Mouse (Mus musculus): ENCODE data around the gene Spen. TPM values are rescaled to one million over a fixed set of nuclear protein-coding genes. Genes with fewer than 3 reads are reported as not detected.

Spen gene
- polyA plus RNA-seq, 1 experiment, result 9.1 TPM

GRCm38 (mm10) chr4:141430997-141431396 lies 107.4 kb downstream of the Spen start:
- DNase-seq (ENCODE audit: low read depth, low spot score), result peak; percentile 46
- 35% methylated on average over 9 of the region's 9 CpGs for WGBS

- 59% methylated on average over 9 of the region's 9 CpGs for WGBS
Measured at GRCm38 (mm10) chr4:141429847-141430246, 108.5 kb downstream of the Spen start.

GRCm38 (mm10) chr4:141429381-141429780 lies 109.0 kb downstream of the Spen start:
- no peak for DNase-seq (ENCODE audit: low read depth, low spot score)
- 75% methylated on average over 6 of the region's 6 CpGs for WGBS

More at GRCm38 (mm10) chr4:141429847-141430246, 108.5 kb downstream of the Spen start:
- no peak for DNase-seq (ENCODE audit: low read depth, low spot score)

- DNase-seq (ENCODE audit: low read depth, low spot score), result no peak
- 92% methylated on average over 13 of the region's 13 CpGs for WGBS
Measured at GRCm38 (mm10) chr4:141427921-141428320, 110.5 kb downstream of the Spen start.

GRCm38 (mm10) chr4:141426796-141427745 lies 111.3 kb downstream of the Spen start:
- WGBS, result 68% methylated on average over 10 of the region's 10 CpGs
- no peak for DNase-seq (ENCODE audit: low read depth, low spot score)

- 6% methylated on average over 36 of the region's 36 CpGs for WGBS
- no peak for DNase-seq (ENCODE audit: low read depth, low spot score)
Measured at GRCm38 (mm10) chr4:141425484-141426479, 112.6 kb downstream of the Spen start.

- WGBS, result 92% methylated on average over 13 of the region's 13 CpGs
- DNase-seq (ENCODE audit: low read depth, low spot score), result no peak
Measured at GRCm38 (mm10) chr4:141423691-141424431, 114.5 kb downstream of the Spen start.

GRCm38 (mm10) chr4:141423288-141423687 lies 115.1 kb downstream of the Spen start:
- WGBS, result 64% methylated on average over 5 of the region's 5 CpGs

GRCm38 (mm10) chr4:141422841-141423240 lies 115.6 kb downstream of the Spen start:
- no peak for DNase-seq (ENCODE audit: low read depth, low spot score)
- 70% methylated on average over 5 of the region's 5 CpGs for WGBS

More at GRCm38 (mm10) chr4:141423288-141423687, 115.1 kb downstream of the Spen start:
- no peak for DNase-seq (ENCODE audit: low read depth, low spot score)

GRCm38 (mm10) chr4:141421423-141421822 lies 117.0 kb downstream of the Spen start:
- 57% methylated on average over 14 of the region's 14 CpGs for WGBS

GRCm38 (mm10) chr4:141420886-141421285 lies 117.5 kb downstream of the Spen start:
- WGBS, result 50% methylated on average over 9 of the region's 9 CpGs
- DNase-seq (ENCODE audit: low read depth, low spot score), result no peak

More at GRCm38 (mm10) chr4:141421423-141421822, 117.0 kb downstream of the Spen start:
- DNase-seq (ENCODE audit: low read depth, low spot score), result no peak

GRCm38 (mm10) chr4:141420192-141420829 lies 118.1 kb downstream of the Spen start, which contains the start of gene Hspb7:
Gene Hspb7, plus strand, starts transcription at chr4:141420779.
- DNase-seq (ENCODE audit: low read depth, low spot score), result no peak
- 57% methylated on average over 9 of the region's 9 CpGs for WGBS

- no peak for DNase-seq (ENCODE audit: low read depth, low spot score)
- WGBS, result 55% methylated on average over 27 of the region's 27 CpGs
Measured at GRCm38 (mm10) chr4:141419398-141420191, 118.8 kb downstream of the Spen start.

Other genes starting within 250 kb of the Spen start
- 22.6 and 46.0 TPM in 2 replicates for gene Epha2, start 237.4 kb downstream of the Spen start, polyA plus RNA-seq (2012; rRNA removed)
- gene Fam131c, start 170.4 kb downstream of the Spen start, polyA plus RNA-seq (2012; rRNA removed), result 0.56 and 0.91 TPM in 2 replicates
- gene Clcnka, start 139.9 kb downstream of the Spen start, polyA plus RNA-seq (2012; rRNA removed), result not detected in 2 replicates
- gene Clcnkb, start 122.6 kb downstream of the Spen start, polyA plus RNA-seq (2012; rRNA removed), result not detected in 2 replicates
- 10.3 and 11.3 TPM in 2 replicates for gene Hspb7, start 117.8 kb downstream of the Spen start, polyA plus RNA-seq (2012; rRNA removed)
- 0.12 and 0.55 TPM in 2 replicates for gene Srarp, start 102.5 kb downstream of the Spen start, polyA plus RNA-seq (2012; rRNA removed)
- gene Zbtb17, start 93.9 kb downstream of the Spen start, polyA plus RNA-seq (2012; rRNA removed), result 31.9 and 33.2 TPM in 2 replicates
- gene Fblim1, start 67.5 kb upstream of the Spen start, polyA plus RNA-seq (2012; rRNA removed), result 68.0 and 133 TPM in 2 replicates
- 37.3 and 60.7 TPM in 2 replicates for gene Tmem82, start 80.0 kb upstream of the Spen start, polyA plus RNA-seq (2012; rRNA removed)
- 7.4 and 16.4 TPM in 2 replicates for gene Slc25a34, start 85.2 kb upstream of the Spen start, polyA plus RNA-seq (2012; rRNA removed)
- gene Plekhm2, start 126.3 kb upstream of the Spen start, polyA plus RNA-seq (2012; rRNA removed), result 11.7 and 16.7 TPM in 2 replicates
- gene Rsc1a1, start 147.0 kb upstream of the Spen start, polyA plus RNA-seq (2012; rRNA removed), result 13.5 and 19.5 TPM in 2 replicates
- gene Ddi2, start 184.8 kb upstream of the Spen start, polyA plus RNA-seq (2012; rRNA removed), result 12.1 and 22.2 TPM in 2 replicates
- gene Agmat, start 208.1 kb upstream of the Spen start, polyA plus RNA-seq (2012; rRNA removed), result 9.9 and 16.9 TPM in 2 replicates